Mouse (Mus musculus): ENCODE measurements around the gene Cfap97.

Cfap97 gene

GRCm38 (mm10) chr8:46153042-46153441 lies 1.5 kb downstream of the Cfap97 start:
- DNase-seq (ENCODE audit: low read depth, low spot score): no peak

GRCm38 (mm10) chr8:46162953-46163869 lies 11.6 kb downstream of the Cfap97 start:
- DNase-seq (ENCODE audit: low read depth, low spot score): peak; percentile 92

GRCm38 (mm10) chr8:46163870-46164190 lies 12.3 kb downstream of the Cfap97 start:
- DNase-seq (ENCODE audit: low read depth, low spot score): no peak

- no peak for DNase-seq (ENCODE audit: low read depth, low spot score)
These were observed 22.1 kb downstream of the Cfap97 start for GRCm38 (mm10) chr8:46173651-46174050.

GRCm38 (mm10) chr8:46180136-46180535 lies 28.6 kb downstream of the Cfap97 start:
- DNase-seq (ENCODE audit: low read depth, low spot score): no peak

- peak; percentile 71 for DNase-seq (ENCODE audit: low read depth, low spot score)
These were observed 33.8 kb downstream of the Cfap97 start for GRCm38 (mm10) chr8:46185361-46185760.

- no peak for DNase-seq (ENCODE audit: low read depth, low spot score)
These were observed 41.5 kb downstream of the Cfap97 start for GRCm38 (mm10) chr8:46193100-46193499.

GRCm38 (mm10) chr8:46196877-46197276 lies 45.3 kb downstream of the Cfap97 start:
- no peak for DNase-seq (ENCODE audit: low read depth, low spot score)

GRCm38 (mm10) chr8:46197673-46198072 lies 46.1 kb downstream of the Cfap97 start:
- no peak for DNase-seq (ENCODE audit: low read depth, low spot score)

GRCm38 (mm10) chr8:46202350-46202749 lies 50.8 kb downstream of the Cfap97 start:
- no peak for DNase-seq (ENCODE audit: low read depth, low spot score)

GRCm38 (mm10) chr8:46204301-46204700 lies 52.7 kb downstream of the Cfap97 start:
- DNase-seq (ENCODE audit: low read depth, low spot score): no peak

- DNase-seq (ENCODE audit: low read depth, low spot score): no peak
These were observed 53.5 kb downstream of the Cfap97 start for GRCm38 (mm10) chr8:46204974-46205640.

- DNase-seq (ENCODE audit: low read depth, low spot score): no peak
These were observed 54.5 kb downstream of the Cfap97 start for GRCm38 (mm10) chr8:46206107-46206506.

- no peak for DNase-seq (ENCODE audit: low read depth, low spot score)
These were observed 56.8 kb downstream of the Cfap97 start for GRCm38 (mm10) chr8:46208354-46208753.

- no peak for DNase-seq (ENCODE audit: low read depth, low spot score)
These were observed 57.5 kb downstream of the Cfap97 start for GRCm38 (mm10) chr8:46209057-46209456.

- DNase-seq (ENCODE audit: low read depth, low spot score): peak; percentile 95
These were observed 59.1 kb downstream of the Cfap97 start, which contains the start of gene Slc25a4 for GRCm38 (mm10) chr8:46210404-46211315. Gene Slc25a4 (minus strand): TSS chr8:46211284.

- no peak for DNase-seq (ENCODE audit: low read depth, low spot score)
These were observed 60.1 kb downstream of the Cfap97 start for GRCm38 (mm10) chr8:46211611-46212071.

GRCm38 (mm10) chr8:46212194-46212593 lies 60.6 kb downstream of the Cfap97 start:
- no peak for DNase-seq (ENCODE audit: low read depth, low spot score)

- DNase-seq (ENCODE audit: low read depth, low spot score): no peak
These were observed 62.5 kb downstream of the Cfap97 start for GRCm38 (mm10) chr8:46213971-46214480.

GRCm38 (mm10) chr8:46216838-46217237 lies 65.3 kb downstream of the Cfap97 start:
- DNase-seq (ENCODE audit: low read depth, low spot score): peak; percentile 53

- no peak for DNase-seq (ENCODE audit: low read depth, low spot score)
These were observed 69.0 kb downstream of the Cfap97 start for GRCm38 (mm10) chr8:46220566-46220965.
